Mouse (Mus musculus): Measurements from ENCODE around the gene Ly6g5c. TPM values are rescaled to one million over a fixed set of nuclear protein-coding genes. Genes with fewer than 3 reads are reported as not detected.

Ly6g5c gene
- total RNA-seq (2018; cell fraction: chromatin; rRNA removed): not detected
- not detected for total RNA-seq (2018; cell fraction: cytosol; rRNA removed)
- not detected for total RNA-seq (2018; cell fraction: nucleus; rRNA removed)
- polyA plus RNA-seq (2018): not detected in 3 replicates

DNA sequence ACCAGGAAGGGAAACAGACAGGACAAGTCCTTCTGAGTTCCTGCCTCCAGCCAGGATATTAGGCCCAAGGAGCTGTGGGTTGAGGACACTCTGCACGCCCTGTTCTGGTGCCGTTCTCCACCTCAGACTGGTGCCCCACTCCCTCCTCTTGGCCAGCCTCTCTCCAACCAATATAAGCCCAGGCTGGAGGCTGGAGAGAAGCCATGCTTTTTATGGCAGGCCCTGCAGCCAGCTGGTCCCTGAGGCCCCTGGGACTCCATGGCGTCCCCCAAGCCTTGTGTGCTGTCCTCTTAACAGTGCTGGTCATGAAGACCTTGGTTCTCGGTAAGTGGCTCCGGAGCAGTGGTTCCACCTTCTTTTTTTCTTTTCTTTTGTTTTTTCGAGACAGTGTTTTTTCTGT, at the start of gene Ly6g5c:
Ly6g5c (plus strand) TSS at position 183 of the 400 bp plus-strand sequence.
- H3K36me3 ChIP-seq (ENCODE audit: inconsistent target): peaks cover 3% of the 10 kb centered on the region; the same call in 1 of the 2 replicates
- H3K4me3 ChIP-seq (ENCODE audit: inconsistent target): no peak within 1 kb of the TSS
- no peaks in the 10 kb centered on the region for H3K79me2 ChIP-seq (ENCODE audit: inconsistent target)
- H3K27ac ChIP-seq: no peak within 1 kb of the TSS
- 90% methylated on average over 6 of the region's 6 CpGs for WGBS (ENCODE audit: missing documents)

DNA sequence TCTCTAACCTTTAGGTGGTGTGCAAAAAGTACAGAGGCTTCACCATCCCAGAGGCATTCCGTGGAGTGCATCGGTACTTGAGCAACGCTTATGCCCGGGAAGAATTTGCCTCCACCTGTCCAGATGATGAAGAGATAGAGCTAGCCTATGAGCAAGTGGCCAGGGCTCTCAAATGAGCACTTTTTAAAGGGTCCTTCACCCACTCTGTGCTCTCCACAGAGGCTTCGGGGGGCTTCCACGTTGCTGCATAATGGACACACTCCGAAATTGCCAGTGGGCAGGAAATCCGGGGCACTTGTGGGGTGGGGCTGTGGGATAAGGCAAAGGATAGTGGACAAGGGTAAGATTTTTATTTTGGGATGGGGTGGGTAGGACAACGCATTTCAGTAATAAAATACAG, 49.8 kb upstream of the Ly6g5c start:
- Histone ChIP-seq H3K36me3 (ENCODE audit: inconsistent target) (peaks cover 46% of the 10 kb centered on the region), H3K4me3 (ENCODE audit: inconsistent target) (no peak overlapping the region), H3K27ac (no peak overlapping the region), H3K79me2 (ENCODE audit: inconsistent target) (peaks cover 25% of the 10 kb centered on the region)
- WGBS (ENCODE audit: missing documents): 82% methylated on average over 9 of the region's 9 CpGs

DNA sequence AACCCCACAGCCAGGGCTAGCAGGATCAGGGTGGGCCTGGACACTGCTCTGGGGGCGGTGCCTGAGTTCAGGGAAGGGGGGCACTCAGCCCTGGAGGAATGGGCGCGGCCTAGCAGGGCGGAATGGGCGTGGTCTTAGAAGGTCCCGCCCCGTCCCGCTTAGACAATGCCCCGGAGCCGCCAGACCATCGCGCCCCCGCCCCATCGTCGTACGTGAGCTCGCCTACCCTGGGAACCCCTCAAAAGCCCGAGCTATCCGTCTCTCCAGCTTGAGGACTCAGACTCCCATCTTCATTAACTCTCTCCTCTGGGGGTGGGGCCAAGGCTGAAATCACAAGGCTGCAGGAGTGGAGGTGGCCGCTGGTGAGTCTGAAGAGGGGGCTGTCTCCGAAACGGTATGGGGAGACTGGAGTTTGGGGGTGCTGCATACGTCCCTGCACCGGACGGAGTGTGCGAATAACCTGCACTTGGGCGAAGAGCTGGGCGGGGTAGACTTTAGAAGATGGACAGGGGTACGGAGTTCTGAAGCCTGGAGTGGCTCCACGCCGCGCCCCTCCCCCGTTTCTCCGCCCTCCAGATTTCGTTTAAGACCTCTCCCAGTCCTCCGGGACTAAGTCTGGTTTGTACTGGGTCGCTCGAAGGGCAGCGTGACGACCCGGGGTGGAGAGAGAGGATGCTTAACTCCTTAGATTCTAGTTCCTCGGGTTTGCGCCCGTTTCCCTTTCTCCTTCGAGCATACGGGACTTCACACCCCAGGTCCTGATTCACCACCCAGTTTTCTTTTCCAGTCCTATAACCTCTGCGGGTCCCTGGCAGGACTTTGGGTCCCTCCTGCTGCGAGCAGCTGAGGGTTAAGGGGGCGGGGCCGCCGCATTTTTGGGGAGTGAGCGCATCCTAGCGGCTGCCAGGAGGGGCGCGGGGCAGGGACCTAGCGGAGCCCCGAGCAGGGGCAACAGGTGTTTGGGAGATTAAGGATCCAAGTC, 48.9 kb upstream of the Ly6g5c start, which contains the start of gene Ddah2:
Ddah2 (plus strand) TSS at position 125 of the 982 bp plus-strand sequence.
- H3K27ac ChIP-seq: peak within 1 kb of the TSS; percentile 35
- WGBS (ENCODE audit: missing documents): 3% methylated on average over 48 of the region's 57 CpGs
- peak within 1 kb of the TSS; percentile 37 for H3K4me3 ChIP-seq (ENCODE audit: inconsistent target)
- peaks cover 17% of the 10 kb centered on the region for H3K79me2 ChIP-seq (ENCODE audit: inconsistent target)
- peaks cover 37% of the 10 kb centered on the region for H3K36me3 ChIP-seq (ENCODE audit: inconsistent target)

DNA sequence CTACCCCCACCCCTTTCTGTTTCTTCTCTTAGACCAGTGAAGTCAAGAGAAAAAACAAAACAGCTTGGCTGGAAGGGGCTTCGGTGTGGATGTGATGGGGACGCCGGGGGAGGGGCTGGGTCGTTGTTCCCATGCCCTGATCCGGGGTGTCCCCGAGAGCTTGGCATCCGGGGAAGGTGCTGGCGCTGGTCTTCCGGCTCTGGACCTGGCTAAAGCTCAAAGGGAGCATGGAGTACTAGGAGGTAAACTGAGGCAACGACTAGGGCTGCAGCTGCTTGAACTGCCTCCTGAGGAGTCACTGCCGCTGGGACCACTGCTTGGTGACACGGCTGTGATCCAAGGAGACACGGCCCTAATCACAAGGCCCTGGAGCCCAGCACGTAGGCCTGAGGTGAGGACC, 48.0 kb upstream of the Ly6g5c start:
- Histone ChIP-seq H3K36me3 (ENCODE audit: inconsistent target) (peaks cover 28% of the 10 kb centered on the region), H3K27ac (no peak overlapping the region), H3K4me3 (ENCODE audit: inconsistent target) (no peak overlapping the region), H3K79me2 (ENCODE audit: inconsistent target) (peaks cover 8% of the 10 kb centered on the region)
- WGBS (ENCODE audit: missing documents): 68% methylated on average over 13 of the region's 14 CpGs

DNA sequence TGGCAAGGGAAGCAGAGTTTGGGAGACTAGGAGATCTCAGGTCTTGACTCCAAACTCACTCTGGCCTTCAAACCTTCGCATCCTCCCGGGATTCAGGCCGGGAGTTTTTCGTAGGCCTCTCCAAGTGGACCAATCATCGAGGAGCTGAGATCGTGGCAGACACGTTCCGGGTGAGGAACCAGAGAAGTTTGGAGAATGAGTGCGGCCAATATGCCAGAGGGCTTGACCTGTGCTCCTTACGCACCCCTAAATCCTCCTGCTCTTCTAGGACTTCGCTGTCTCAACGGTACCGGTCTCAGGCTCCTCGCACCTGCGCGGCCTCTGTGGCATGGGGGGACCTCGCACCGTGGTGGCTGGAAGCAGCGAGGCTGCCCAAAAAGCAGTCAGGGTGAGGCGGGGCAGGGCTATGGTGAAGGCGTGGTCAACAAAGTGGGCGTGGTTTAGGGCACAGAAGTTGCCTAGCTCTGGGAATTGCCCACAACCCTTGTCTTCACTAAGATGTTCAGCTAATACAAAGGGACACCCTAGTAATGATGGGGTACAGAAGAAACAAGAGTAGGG, 47.3 kb upstream of the Ly6g5c start:
- H3K4me3 ChIP-seq (ENCODE audit: inconsistent target): no peak overlapping the region
- H3K36me3 ChIP-seq (ENCODE audit: inconsistent target): peaks cover 21% of the 10 kb centered on the region
- WGBS (ENCODE audit: missing documents): 82% methylated on average over 16 of the region's 22 CpGs
- H3K27ac ChIP-seq: no peak overlapping the region
- H3K79me2 ChIP-seq (ENCODE audit: inconsistent target): peaks cover under 1% of the 10 kb centered on the region; the same call in 1 of the 2 replicates

DNA sequence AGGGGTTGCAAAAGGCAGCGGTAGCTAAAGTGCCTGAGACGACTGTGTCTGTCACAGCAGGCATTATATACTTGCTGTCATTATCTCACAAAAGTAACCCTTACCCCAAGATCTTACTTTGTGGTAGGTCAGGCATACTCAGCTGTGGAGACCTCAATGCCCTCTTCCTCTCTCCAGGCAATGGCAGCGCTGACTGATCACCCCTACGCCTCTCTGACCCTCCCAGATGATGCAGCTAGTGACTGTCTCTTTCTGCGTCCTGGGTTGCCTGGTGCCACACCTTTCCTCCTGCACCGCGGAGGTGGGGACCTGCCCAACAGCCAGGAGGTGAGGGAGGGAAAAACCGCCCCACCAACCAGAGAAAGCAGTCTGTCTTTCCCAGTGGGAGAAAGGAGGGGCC, 46.8 kb upstream of the Ly6g5c start:
- WGBS (ENCODE audit: missing documents): 98% methylated on average over 8 of the region's 8 CpGs
- H3K79me2 ChIP-seq (ENCODE audit: inconsistent target): no peaks in the 10 kb centered on the region
- H3K27ac ChIP-seq: no peak overlapping the region
- H3K36me3 ChIP-seq (ENCODE audit: inconsistent target): peaks cover 16% of the 10 kb centered on the region; the same call in 1 of the 2 replicates
- no peak overlapping the region for H3K4me3 ChIP-seq (ENCODE audit: inconsistent target)

DNA sequence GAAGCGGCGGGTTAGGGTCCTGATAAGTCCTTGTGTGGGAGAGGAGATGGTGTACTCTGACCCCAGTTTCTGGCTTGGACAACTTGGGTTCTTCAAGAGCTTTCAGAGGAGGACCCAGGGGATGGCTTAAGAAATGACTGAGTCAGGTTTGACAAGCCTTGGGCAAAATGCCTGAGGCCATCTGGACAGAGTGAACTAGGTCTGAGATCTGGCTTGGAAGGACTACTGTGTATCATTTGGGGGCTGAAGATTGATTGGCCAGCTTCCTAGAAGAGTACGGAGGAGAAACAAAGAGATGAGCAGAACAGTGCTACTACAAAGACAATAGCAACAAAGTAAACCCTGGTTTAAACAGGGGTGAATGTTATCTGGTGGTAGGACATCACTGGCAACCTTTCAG, 44.6 kb upstream of the Ly6g5c start:
- Histone ChIP-seq H3K27ac (no peak overlapping the region), H3K36me3 (ENCODE audit: inconsistent target) (peaks cover 1% of the 10 kb centered on the region; the same call in 1 of the 2 replicates), H3K4me3 (ENCODE audit: inconsistent target) (no peak overlapping the region), H3K79me2 (ENCODE audit: inconsistent target) (no peaks in the 10 kb centered on the region)
- WGBS (ENCODE audit: missing documents): 100% methylated on average over 3 of the region's 3 CpGs

DNA sequence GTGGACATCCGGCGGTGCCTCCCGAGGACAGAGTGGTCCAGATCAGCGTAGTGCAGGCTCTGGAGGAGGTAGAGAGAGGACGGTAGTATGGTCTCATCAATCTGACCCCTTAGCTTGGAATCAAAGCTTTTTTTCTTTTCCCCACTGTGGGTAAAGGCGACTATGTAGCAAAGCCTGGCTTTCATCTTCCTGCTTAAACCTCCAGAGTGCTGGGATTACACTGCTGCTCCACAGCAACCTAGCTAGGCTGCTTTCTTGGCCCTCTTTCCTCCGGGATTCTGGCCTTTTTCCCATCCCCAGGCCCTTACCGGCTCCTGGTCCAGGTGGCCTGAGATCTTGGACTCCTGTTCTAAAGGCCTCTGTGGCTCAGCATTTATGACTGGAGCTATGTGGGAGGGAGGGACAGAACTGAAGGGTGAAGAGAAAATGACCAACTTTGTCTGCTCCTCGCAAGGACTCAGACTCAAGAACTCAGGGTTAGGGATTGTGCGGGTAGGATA, 43.7 kb upstream of the Ly6g5c start:
- Histone ChIP-seq H3K27ac (no peak overlapping the region), H3K4me3 (ENCODE audit: inconsistent target) (peak overlapping the region; percentile 10; the same call in 1 of the 2 replicates), H3K36me3 (ENCODE audit: inconsistent target) (no peaks in the 10 kb centered on the region), H3K79me2 (ENCODE audit: inconsistent target) (no peaks in the 10 kb centered on the region)
- 72% methylated on average over 10 of the region's 10 CpGs for WGBS (ENCODE audit: missing documents)

DNA sequence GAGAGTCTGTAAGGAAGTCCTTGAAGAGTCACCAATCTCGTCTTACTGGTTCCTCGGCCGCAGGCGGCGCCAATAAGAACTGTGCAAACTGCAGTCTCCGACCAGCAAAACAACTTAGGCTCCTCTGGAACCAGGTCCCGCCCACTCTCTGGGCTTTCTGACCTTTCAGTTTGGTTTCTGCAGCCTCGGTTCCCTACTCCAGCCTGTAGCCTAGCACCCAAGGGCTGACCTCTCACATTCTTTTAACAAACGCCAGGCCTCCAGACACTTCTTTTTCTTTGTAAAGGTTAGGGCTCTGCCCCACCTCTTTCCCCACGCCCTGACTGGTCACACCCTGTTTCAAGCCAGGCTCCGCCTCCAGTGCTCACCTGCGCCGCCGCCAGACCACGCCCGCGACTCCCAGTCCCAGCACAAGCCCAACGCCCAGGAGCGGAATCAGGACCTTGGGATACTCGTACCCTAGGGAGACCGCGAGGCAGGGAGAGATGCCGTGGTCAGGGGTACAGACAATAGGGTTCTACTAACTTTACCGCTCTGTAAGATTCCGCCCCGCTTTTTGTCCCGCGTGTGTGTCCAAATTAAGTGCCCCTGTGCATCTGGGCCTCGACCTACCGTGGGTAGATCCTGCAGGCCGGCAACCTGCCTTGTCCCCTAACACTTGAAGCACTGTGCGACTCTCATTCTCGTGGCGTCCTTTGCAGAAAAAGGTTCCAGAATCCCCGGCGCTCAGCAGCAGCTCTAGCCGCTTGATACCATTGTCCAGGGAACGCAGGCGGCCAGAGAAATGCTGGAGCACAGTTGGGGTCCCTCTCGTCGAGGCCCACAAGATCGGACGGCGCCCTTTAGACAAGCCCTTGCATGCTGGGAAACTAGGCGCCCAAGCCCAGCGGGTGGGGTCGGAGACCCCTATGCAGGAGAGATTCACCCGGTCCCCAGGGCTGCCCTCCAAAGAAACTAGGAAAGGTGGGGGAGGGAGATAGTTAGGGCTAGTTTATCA, 42.8 kb upstream of the Ly6g5c start, which contains the start of gene Ly6g6c:
Ly6g6c (plus strand) TSS at position 438 of the 997 bp plus-strand sequence.
- no peak within 1 kb of the TSS for H3K27ac ChIP-seq
- peak within 1 kb of the TSS; percentile 10; the same call in 1 of the 2 replicates for H3K4me3 ChIP-seq (ENCODE audit: inconsistent target)
- H3K79me2 ChIP-seq (ENCODE audit: inconsistent target): no peaks in the 10 kb centered on the region
- 4% methylated on average over 47 of the region's 48 CpGs for WGBS (ENCODE audit: missing documents)
- no peaks in the 10 kb centered on the region for H3K36me3 ChIP-seq (ENCODE audit: inconsistent target)

DNA sequence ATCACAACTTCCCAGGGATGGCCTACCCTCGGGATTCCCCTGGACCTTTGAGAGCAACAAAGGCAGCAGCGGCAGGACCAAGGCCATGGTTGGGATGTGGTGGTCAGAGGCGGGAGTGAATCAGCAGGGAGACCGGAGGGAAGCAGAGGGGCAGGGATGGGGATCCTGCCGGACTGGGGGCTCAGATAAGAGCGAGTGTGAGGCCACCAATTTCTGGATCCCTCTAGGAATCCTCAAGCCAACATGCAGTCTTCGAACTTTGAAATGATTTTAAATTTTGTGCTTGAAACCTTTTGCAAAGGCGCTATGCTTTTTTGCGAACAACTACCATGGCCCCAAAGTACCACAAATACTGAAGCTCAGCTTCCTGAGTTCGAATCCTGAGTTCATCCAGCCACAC, 42.0 kb upstream of the Ly6g5c start, which contains the start of gene Mpig6b:
Mpig6b (minus strand) TSS at position 101 of the 400 bp plus-strand sequence.
- no peak within 1 kb of the TSS for H3K27ac ChIP-seq
- no peaks in the 10 kb centered on the region for H3K79me2 ChIP-seq (ENCODE audit: inconsistent target)
- H3K4me3 ChIP-seq (ENCODE audit: inconsistent target): peak within 1 kb of the TSS; percentile 10; the same call in 1 of the 2 replicates
- no peaks in the 10 kb centered on the region for H3K36me3 ChIP-seq (ENCODE audit: inconsistent target)
- WGBS (ENCODE audit: missing documents): 82% methylated on average over 8 of the region's 10 CpGs

DNA sequence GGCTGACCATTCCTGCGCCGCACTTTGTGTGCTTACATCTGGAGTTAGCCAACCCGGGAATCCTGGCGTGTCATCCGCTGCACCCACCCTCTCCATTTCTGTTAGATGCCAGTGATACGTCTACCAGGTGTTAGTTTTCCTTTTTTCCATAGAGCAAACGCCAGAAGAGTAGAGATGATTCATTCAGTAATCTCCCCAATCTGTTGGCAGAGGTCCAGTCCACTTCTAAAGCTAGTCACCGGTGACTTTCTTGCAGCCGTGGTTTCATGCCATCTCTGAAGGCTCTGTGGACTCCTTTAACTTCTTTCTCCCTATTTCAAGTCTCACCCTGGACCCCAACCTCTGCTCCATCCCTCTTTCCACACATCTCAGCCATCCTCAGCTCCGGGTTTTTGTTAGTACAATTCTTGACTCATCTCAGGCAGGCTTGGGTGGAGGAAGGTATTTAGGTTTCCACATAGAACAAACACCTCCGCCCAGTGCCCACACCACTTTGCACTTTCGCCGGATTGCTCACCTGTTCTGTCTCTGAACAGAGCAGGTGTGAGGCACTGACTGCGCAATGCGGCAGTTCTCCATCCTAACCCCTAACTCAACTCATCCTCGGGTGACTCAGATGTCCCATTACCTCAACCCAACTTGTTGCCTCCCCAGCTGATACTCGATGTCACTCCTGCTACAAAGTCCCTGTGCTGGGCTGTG, 39.7 kb upstream of the Ly6g5c start:
- no peak overlapping the region for H3K4me3 ChIP-seq (ENCODE audit: inconsistent target)
- no peak overlapping the region for H3K27ac ChIP-seq
- H3K79me2 ChIP-seq (ENCODE audit: inconsistent target): no peaks in the 10 kb centered on the region
- no peaks in the 10 kb centered on the region for H3K36me3 ChIP-seq (ENCODE audit: inconsistent target)
- 74% methylated on average over 17 of the region's 17 CpGs for WGBS (ENCODE audit: missing documents)

DNA sequence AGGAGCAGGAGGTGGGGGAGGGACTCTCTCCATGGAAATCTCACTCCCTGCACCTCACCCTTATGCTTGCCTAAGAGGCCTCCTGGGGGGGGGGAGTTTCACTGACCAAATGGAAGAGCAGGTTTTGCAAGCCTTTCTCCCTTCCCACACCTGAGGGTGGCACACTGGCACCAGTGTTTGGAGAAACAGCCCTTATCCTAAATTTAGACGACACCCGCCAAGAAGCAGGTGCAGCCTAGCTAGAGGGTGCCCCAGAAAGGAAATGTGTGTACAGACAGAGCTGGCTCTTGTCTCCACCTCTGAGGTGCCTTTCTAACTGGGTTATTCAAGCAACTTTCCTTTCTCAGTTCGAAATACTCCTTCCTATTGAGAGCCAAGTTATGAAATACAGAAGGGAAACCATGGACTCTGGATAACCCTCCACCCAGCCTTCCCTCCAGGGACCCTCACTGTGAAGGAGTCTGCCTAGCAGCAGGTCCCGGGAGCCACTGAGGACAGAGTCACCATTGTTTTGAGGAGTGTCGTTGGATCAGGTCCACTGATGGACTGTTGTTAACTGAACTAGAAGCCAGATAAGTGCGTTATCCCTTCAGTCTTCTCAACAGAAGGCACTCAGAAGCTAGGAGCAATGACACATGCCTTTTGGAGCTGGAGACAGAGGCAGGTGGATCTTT, 37.4 kb upstream of the Ly6g5c start:
- H3K36me3 ChIP-seq (ENCODE audit: inconsistent target): no peaks in the 10 kb centered on the region
- 57% methylated on average over 5 of the region's 6 CpGs for WGBS (ENCODE audit: missing documents)
- no peak overlapping the region for H3K4me3 ChIP-seq (ENCODE audit: inconsistent target)
- no peak overlapping the region for H3K27ac ChIP-seq
- H3K79me2 ChIP-seq (ENCODE audit: inconsistent target): no peaks in the 10 kb centered on the region

DNA sequence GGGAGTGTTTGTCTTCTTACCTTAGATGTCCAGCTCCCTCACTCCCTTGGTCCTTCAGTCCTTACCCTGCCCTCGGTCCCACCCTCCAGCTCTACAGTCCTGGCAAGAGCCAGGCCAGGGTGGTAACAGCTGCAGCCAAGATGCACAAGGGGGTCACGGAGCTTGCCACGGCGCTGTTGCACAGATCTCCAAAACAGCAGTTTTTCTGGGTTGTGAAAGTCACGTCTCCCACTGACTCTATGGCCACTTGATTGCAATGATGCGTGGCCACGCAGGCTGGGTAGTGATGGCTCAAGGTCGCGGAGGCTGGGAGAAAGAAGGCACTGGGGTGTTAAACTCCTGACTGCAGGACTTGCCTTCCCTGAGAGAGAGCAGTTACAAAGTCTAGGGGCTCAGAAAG, 36.6 kb upstream of the Ly6g5c start:
- Histone ChIP-seq H3K79me2 (ENCODE audit: inconsistent target) (no peaks in the 10 kb centered on the region), H3K27ac (no peak overlapping the region), H3K36me3 (ENCODE audit: inconsistent target) (no peaks in the 10 kb centered on the region), H3K4me3 (ENCODE audit: inconsistent target) (no peak overlapping the region)
- 85% methylated on average over 8 of the region's 9 CpGs for WGBS (ENCODE audit: missing documents)
